Mouse (Mus musculus) brain, embryonic 14.5 days (tissue): ENCODE results near the gene Mgll.

Experiments
- CTCF ChIP-seq: fragments of 200-500 bp; IDR thresholded peaks from 2 replicates; pipeline ENCODE4 v1.5.1; 2012; ENCODE audit warnings: inconsistent platforms, mild to moderate bottlenecking, moderate library complexity, borderline replicate concordance; ENCODE audit not compliant: insufficient read depth, insufficient read length; ENCODE audit errors: extremely low read depth
- POLR2A ChIP-seq: fragments of 200-500 bp; IDR thresholded peaks from 2 replicates; pipeline ENCODE4 v1.6.1; 2012; ENCODE audit warnings: mild to moderate bottlenecking, inconsistent platforms, borderline replicate concordance; ENCODE audit not compliant: poor library complexity, insufficient read depth, insufficient read length, severe bottlenecking; ENCODE audit errors: extremely low read depth

DNA sequence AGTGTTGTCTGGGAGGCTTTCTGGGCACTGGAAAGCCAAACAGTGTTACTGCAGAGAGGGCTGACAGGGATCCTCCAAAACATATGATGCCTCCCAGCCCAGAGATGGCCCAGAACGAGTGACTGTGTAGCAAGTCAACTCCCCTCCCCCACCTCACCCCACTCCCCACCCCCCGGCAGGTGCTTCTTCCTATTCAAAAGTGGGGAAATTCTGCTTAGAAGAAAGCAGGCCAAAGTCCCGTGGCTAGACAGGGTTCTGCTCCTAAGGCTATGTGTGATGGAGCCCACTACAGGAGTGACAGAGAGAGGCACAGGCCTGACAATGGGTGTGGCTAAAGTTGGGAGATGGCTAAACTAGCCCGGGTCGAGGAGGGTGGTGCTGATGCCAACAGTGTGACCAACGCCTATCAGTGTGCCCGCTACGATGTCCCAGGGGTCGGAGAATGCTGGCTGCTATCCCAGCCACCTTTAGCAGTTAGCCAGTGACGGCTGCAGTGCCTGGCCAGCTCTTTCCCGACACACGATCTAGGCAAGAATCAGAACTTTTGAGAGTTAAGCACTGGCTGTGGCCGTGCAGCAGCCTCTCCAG lies 52.2 kb downstream of the Mgll start:
- TF ChIP-seq CTCF: no peak
- TF ChIP-seq POLR2A: no peak
